Mouse (Mus musculus) left cerebral cortex, adult 2 months (tissue): ENCODE measurements around the gene Trem3. TPM values are rescaled to one million over a fixed set of nuclear protein-coding genes. Genes with fewer than 3 reads are reported as not detected.

Source experiments
- DNase-seq, 2 experiments: peaks; one replicate each; pipeline ENCODE4 v3.0.0; 2021 to 2022; ENCODE audit warnings: low spot score in 2 of 2, mixed read lengths in 1 of 2; ENCODE audit errors: extremely low spot score in 1 of 2
- H3K27ac ChIP-seq: fragments of 200-600 bp; 2 replicates; pipeline ENCODE4 v1.8.1; 2022
- H3K4me3 ChIP-seq: fragments of 200-600 bp; 2 replicates; pipeline ENCODE4 v1.8.1; 2022
- CTCF ChIP-seq: fragments of 200-600 bp; IDR thresholded peaks from 2 replicates; pipeline ENCODE4 v1.8.1; 2022; ENCODE audit warnings: antibody characterized with exemption, mild to moderate bottlenecking, moderate library complexity
- intact Hi-C: fragments of 180-260 bp; cut with DNase I; formaldehyde crosslinking; loops from one replicate; pipeline ENCODE4 v1.15.1; 2025
- total RNA-seq, 2 experiments: library from RNA; stranded (reverse); gene quantifications; 2 replicates each; pipeline ENCODE4 v1.2.3; 2021

The Trem3 gene
- total RNA-seq, 2 experiments from 2014 or later, result 0.36 to 0.72 TPM

GRCm38 (mm10) chr17:48274098-48274497 lies 26.5 kb downstream of the Trem3 start:
- no peak overlapping the region for H3K4me3 ChIP-seq
- intact Hi-C loops, result loop anchor here (2.0 kb wide), 1 partner anchor 137 kb away; the partner anchor contains the start of gene Oard1
- DNase-seq, result no peak
- TF ChIP-seq CTCF, result no peak
- no peak overlapping the region for H3K27ac ChIP-seq

- intact Hi-C loops, result loop anchor here (1.0 to 2.0 kb wide), 2 partner anchors 62 to 136 kb away; partner anchors contain the start of gene Oard1
- peak; percentile 73 to 82 for DNase-seq
- Histone ChIP-seq H3K4me3 (no peak overlapping the region), H3K27ac (no peak overlapping the region)
- TF ChIP-seq CTCF, result peak; percentile 88
These were observed 27.3 kb downstream of the Trem3 start for GRCm38 (mm10) chr17:48274885-48275284.

- intact Hi-C loops, result loop anchor here (1.0 to 2.0 kb wide), 2 partner anchors 62 to 135 kb away; partner anchors contain the start of gene Oard1
- TF ChIP-seq CTCF, result no peak
- Histone ChIP-seq H3K27ac (no peak overlapping the region), H3K4me3 (no peak overlapping the region)
- DNase-seq, result no peak
These were observed 28.2 kb downstream of the Trem3 start for GRCm38 (mm10) chr17:48275736-48276135.

- no peak overlapping the region for H3K27ac ChIP-seq
- no peak for TF ChIP-seq CTCF
- H3K4me3 ChIP-seq, result no peak overlapping the region
- DNase-seq, result no peak
- intact Hi-C loops, result no loop called here
These were observed 30.8 kb downstream of the Trem3 start for GRCm38 (mm10) chr17:48278381-48278780.

- no peak overlapping the region for H3K4me3 ChIP-seq
- intact Hi-C loops, result no loop called here
- DNase-seq, result no peak
- TF ChIP-seq CTCF, result no peak
- no peak overlapping the region for H3K27ac ChIP-seq
These were observed 31.4 kb downstream of the Trem3 start for GRCm38 (mm10) chr17:48279002-48279401.

GRCm38 (mm10) chr17:48280943-48281738 lies 33.6 kb downstream of the Trem3 start:
- no peak overlapping the region for H3K4me3 ChIP-seq
- no peak overlapping the region for H3K27ac ChIP-seq
- TF ChIP-seq CTCF, result no peak
- DNase-seq, result no peak
- intact Hi-C loops, result no loop called here

GRCm38 (mm10) chr17:48281739-48282085 lies 34.1 kb downstream of the Trem3 start:
- intact Hi-C loops, result no loop called here
- Histone ChIP-seq H3K4me3 (no peak overlapping the region), H3K27ac (no peak overlapping the region)
- no peak for TF ChIP-seq CTCF
- no peak for DNase-seq

GRCm38 (mm10) chr17:48286765-48287164 lies 39.2 kb downstream of the Trem3 start:
- Histone ChIP-seq H3K27ac (no peak overlapping the region), H3K4me3 (no peak overlapping the region)
- DNase-seq, result no peak
- intact Hi-C loops, result loop anchor here (5.0 kb wide), 1 partner anchor 41 kb away; no protein-coding TSS in a partner anchor
- peak; percentile 24 for TF ChIP-seq CTCF

GRCm38 (mm10) chr17:48287276-48287675 lies 39.7 kb downstream of the Trem3 start:
- peak; percentile 34 for TF ChIP-seq CTCF

GRCm38 (mm10) chr17:48293500-48294194 lies 46.1 kb downstream of the Trem3 start:
- DNase-seq, result no peak

More at GRCm38 (mm10) chr17:48287276-48287675, 39.7 kb downstream of the Trem3 start:
- no peak for DNase-seq
- H3K4me3 ChIP-seq, result no peak overlapping the region
- intact Hi-C loops, result loop anchor here (5.0 kb wide), 1 partner anchor 40 kb away; no protein-coding TSS in a partner anchor
- H3K27ac ChIP-seq, result no peak overlapping the region

GRCm38 (mm10) chr17:48299203-48299602 lies 51.6 kb downstream of the Trem3 start, which contains the start of gene Treml2:
Gene Treml2, plus strand, starts transcription at chr17:48299498.
- no peak for TF ChIP-seq CTCF
- DNase-seq, result no peak
- intact Hi-C loops, result no loop called here
- Histone ChIP-seq H3K27ac (no peak within 1 kb of the TSS), H3K4me3 (no peak within 1 kb of the TSS)

More at GRCm38 (mm10) chr17:48293500-48294194, 46.1 kb downstream of the Trem3 start:
- intact Hi-C loops, result no loop called here
- Histone ChIP-seq H3K4me3 (no peak overlapping the region), H3K27ac (no peak overlapping the region)
- no peak for TF ChIP-seq CTCF

- Histone ChIP-seq H3K4me3 (no peak overlapping the region), H3K27ac (no peak overlapping the region)
- no peak for TF ChIP-seq CTCF
- DNase-seq, result no peak
- intact Hi-C loops, result no loop called here
These were observed 52.2 kb downstream of the Trem3 start for GRCm38 (mm10) chr17:48299756-48300155.
